Mouse (Mus musculus): ENCODE measurements around the gene Grk2. TPM values are rescaled to one million over a fixed set of nuclear protein-coding genes. Genes with fewer than 3 reads are reported as not detected.
"Not testable (repeated sequence)": the region's sequence is repeated elsewhere in the genome, so short reads cannot be mapped to it uniquely, and the experiment has no call there.

Gene Grk2
- polyA plus RNA-seq, 2 experiments from 2014 or later = 83.4 to 101 TPM

- peak; percentile 61 for ATAC-seq
Observed at GRCm38 (mm10) chr19:4268566-4269361, 37.3 kb downstream of the Grk2 start, which contains the start of gene Ssh3. Gene Ssh3 (minus strand): TSS chr19:4269180.

DNA sequence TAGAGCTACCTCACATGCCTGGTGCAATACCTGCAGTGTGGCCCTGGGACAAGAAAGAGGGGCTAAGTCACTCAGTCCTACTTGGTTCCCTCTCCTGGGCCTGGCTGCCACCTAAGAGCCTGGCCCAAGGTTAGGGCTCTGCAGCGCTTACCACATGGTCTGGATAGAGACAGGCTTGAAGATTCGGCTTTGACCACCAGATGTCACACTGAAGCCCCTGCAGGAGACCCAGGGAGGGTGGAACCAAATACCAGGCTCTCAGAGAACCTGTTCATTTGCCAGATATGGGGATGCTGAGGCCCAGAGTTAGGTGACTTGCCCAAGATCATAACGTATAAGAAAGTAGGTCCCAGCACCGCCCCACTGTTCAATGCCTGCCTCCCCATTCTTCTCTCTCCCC is 40.1 kb downstream of the Grk2 start:
- ATAC-seq = no peak

DNA sequence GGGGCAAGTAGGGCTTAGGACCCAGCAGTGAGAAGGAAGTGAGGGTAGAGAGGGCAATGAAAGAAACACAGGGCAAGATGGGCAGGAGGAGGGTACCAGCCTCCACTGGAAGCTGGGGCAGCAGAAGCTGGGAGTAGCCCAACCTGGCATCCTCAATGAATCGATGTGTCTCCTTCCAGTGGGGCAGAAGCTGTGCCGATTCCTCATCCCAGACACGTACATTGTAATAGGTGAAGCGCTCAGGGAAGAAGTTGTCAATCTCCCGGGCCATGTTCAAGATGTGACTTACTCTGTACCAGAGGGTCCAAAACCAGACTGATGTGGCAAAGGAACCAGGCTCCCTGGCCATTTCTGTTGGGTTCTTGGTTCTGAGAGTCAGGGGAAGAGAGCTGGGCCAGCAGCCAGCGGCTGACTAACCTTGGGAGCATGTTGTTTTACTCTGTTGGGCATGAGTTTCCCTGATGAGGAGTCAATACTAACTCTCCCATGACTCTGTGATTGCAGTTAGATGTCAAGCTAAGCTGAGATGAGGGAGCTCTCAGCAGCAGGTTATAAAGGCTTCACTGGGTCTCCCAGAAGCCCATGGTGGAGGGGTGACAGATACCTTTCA is 41.7 kb downstream of the Grk2 start:
- ATAC-seq = no peak

DNA sequence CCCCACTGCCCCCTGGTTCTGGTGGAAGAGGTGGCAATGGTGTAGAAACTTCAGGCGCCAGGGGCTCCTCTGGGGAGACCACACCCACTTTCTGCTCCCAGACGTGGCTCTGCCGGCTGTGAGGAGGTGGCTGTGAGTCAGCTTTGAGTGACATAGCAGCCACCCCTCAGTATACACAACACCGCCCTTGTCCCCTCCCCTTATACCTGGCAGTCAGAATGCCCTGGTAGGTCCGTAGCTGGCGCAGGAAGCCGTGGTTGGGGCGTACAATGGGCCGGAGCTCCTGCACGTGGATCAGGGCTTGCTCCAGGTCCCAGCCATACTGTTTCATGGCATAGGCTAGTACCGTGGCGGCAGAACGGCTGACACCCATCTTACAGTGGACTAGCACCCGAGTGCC is 42.3 kb downstream of the Grk2 start:
- no peak for ATAC-seq

GRCm38 (mm10) chr19:4262756-4263155 is 43.3 kb downstream of the Grk2 start:
- no peak for ATAC-seq

GRCm38 (mm10) chr19:4261038-4261698 is 44.9 kb downstream of the Grk2 start:
- ATAC-seq = peak; percentile 37

GRCm38 (mm10) chr19:4257897-4258252 is 48.1 kb downstream of the Grk2 start:
- ATAC-seq = no peak

GRCm38 (mm10) chr19:4257216-4257896 is 48.7 kb downstream of the Grk2 start:
- peak; percentile 78 for ATAC-seq

GRCm38 (mm10) chr19:4255583-4256162 is 50.3 kb downstream of the Grk2 start:
- ATAC-seq = no peak

DNA sequence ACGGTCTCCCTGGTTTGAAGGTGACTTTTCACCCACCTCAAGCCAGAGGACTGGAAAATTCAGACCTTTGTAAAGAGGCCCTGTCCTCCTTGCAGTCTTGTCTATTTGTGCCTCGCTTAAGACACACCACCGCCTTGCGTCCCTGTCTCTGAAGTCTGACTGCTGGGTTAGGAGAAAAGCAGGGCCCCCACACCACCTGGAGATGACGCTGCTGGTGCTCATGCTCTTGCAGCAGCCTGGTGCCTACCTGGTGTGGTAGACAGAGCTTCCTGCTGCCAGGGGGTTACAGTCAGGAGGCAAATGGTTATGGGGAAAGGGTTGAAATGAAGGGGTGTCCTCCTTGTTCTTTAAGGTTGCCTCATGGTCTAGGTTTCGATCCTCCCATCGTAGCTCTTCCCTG is 51.8 kb downstream of the Grk2 start:
- ATAC-seq = no peak

DNA sequence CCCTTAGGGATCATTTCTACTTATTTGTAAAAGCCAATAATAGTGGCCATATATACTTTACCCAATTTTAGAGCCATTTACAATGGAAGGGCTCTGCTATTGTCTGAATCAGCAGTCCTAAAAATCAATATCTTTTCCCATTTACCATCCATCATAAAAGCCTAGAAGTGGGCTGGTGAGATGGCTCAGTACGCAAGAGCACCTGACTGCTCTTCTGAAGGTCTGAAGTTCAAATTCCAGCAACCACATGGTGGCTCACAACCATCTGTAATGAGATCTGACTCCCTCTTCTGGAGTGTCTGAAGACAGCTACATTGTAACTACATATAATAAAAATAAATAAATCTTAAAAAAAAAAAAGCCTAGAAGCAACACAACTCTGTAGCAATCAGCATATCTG is 57.3 kb downstream of the Grk2 start:
- not testable (repeated sequence) for ATAC-seq

- no peak for ATAC-seq
Observed at GRCm38 (mm10) chr19:4247010-4247409, 59.0 kb downstream of the Grk2 start.

GRCm38 (mm10) chr19:4244775-4245174 is 61.2 kb downstream of the Grk2 start:
- no peak for ATAC-seq

GRCm38 (mm10) chr19:4242416-4242815 is 63.6 kb downstream of the Grk2 start:
- ATAC-seq = no peak

- no peak for ATAC-seq
Observed at GRCm38 (mm10) chr19:4240247-4240668, 65.8 kb downstream of the Grk2 start.

Other genes with a start within 250 kb of the Grk2 start
- gene Gstp3, start 246.7 kb downstream of the Grk2 start, polyA plus RNA-seq (2017; shearing (Covaris generic)) = 100 to 1,000 TPM; 202 to 218 TPM
- not detected for gene Cabp2, start 224.6 kb downstream of the Grk2 start, polyA plus RNA-seq (2017; shearing (Covaris generic))
- 100 to 1,000 TPM; 372 to 419 TPM for gene Cdk2ap2, start 209.0 kb downstream of the Grk2 start, polyA plus RNA-seq (2017; shearing (Covaris generic))
- gene Pitpnm1, start 206.2 kb downstream of the Grk2 start, polyA plus RNA-seq (2017; shearing (Covaris generic)) = 10 to 100 TPM; 89.9 to 91.4 TPM
- gene Aip, start 180.4 kb downstream of the Grk2 start, polyA plus RNA-seq (2017; shearing (Covaris generic)) = 100 to 1,000 TPM; 171 to 215 TPM
- gene Gpr152, start 166.4 kb downstream of the Grk2 start, polyA plus RNA-seq (2017; shearing (Covaris generic)) = not detected
- gene Cabp4, start 162.2 kb downstream of the Grk2 start, polyA plus RNA-seq (2017; shearing (Covaris generic)) = 1 to 10 TPM; 1.1 to 1.4 TPM
- 100 to 1,000 TPM; 212 to 255 TPM for gene Coro1b, start 157.6 kb downstream of the Grk2 start, polyA plus RNA-seq (2017; shearing (Covaris generic))
- gene Ptprcap, start 152.6 kb downstream of the Grk2 start, polyA plus RNA-seq (2017; shearing (Covaris generic)) = 1,000 to 10,000 TPM; 1,013 to 1,027 TPM
- 10 to 100 TPM; 21.9 to 25.0 TPM for gene Rps6kb2, start 142.9 kb downstream of the Grk2 start, polyA plus RNA-seq (2017; shearing (Covaris generic))
- gene Carns1, start 130.7 kb downstream of the Grk2 start, polyA plus RNA-seq (2017; shearing (Covaris generic)) = 1 to 10 TPM; 6.1 to 7.2 TPM
- 100 to 1,000 TPM; 548 to 733 TPM for gene Tbc1d10c, start 114.9 kb downstream of the Grk2 start, polyA plus RNA-seq (2017; shearing (Covaris generic))
- 1,000 to 10,000 TPM in 1 of 2 experiments, 100 to 1,000 TPM in 1; 945 to 1,075 TPM for gene Ppp1ca, start 114.2 kb downstream of the Grk2 start, polyA plus RNA-seq (2017; shearing (Covaris generic))
- gene Rad9a, start 104.6 kb downstream of the Grk2 start, polyA plus RNA-seq (2017; shearing (Covaris generic)) = 10 to 100 TPM; 37.7 to 40.3 TPM
- 10 to 100 TPM; 19.7 to 29.7 TPM for gene Clcf1, start 92.0 kb downstream of the Grk2 start, polyA plus RNA-seq (2017; shearing (Covaris generic))
- gene AC109138.7, start 91.9 kb downstream of the Grk2 start, polyA plus RNA-seq (2017; shearing (Covaris generic)) = not detected
- gene Pold4, start 74.3 kb downstream of the Grk2 start, polyA plus RNA-seq (2017; shearing (Covaris generic)) = 100 to 1,000 TPM; 117 to 151 TPM
- 10 to 100 TPM in 1 of 2 experiments, 1 to 10 TPM in 1; 8.8 to 11.4 TPM for gene Ssh3, start 37.0 kb downstream of the Grk2 start, polyA plus RNA-seq (2017; shearing (Covaris generic))
- gene Ankrd13d, start 23.1 kb downstream of the Grk2 start, polyA plus RNA-seq (2017; shearing (Covaris generic)) = 1 to 10 TPM; 1.5 to 2.1 TPM
- gene Kdm2a, start 92.1 kb upstream of the Grk2 start, polyA plus RNA-seq (2017; shearing (Covaris generic)) = 10 to 100 TPM; 54.9 to 68.6 TPM
- gene Rhod, start 133.2 kb upstream of the Grk2 start, polyA plus RNA-seq (2017; shearing (Covaris generic)) = 1 to 10 TPM; 1.9 to 3.2 TPM
- gene Syt12, start 171.2 kb upstream of the Grk2 start, polyA plus RNA-seq (2017; shearing (Covaris generic)) = under 1 TPM in 1 of 2 experiments, not detected in 1; 0.14 TPM
- not detected for gene 2010003K11Rik, start 192.4 kb upstream of the Grk2 start, polyA plus RNA-seq (2017; shearing (Covaris generic))
- gene Pcx, start 204.2 kb upstream of the Grk2 start, polyA plus RNA-seq (2017; shearing (Covaris generic)) = 1 to 10 TPM; 1.0 to 1.5 TPM